Mouse (Mus musculus) kidney, adult 8-10 months (tissue): ENCODE measurements around the gene Pde6h.
"Not testable (repeated sequence)": the region's sequence is repeated elsewhere in the genome, so short reads cannot be mapped to it uniquely, and the experiment has no call there.

Source experiments
- DNase-seq, 2 experiments: peaks; one replicate each; pipeline ENCODE4 v3.0.0; 2022

Pde6h gene

GRCm38 (mm10) chr6:136923532-136923931, at the start of gene Pde6h:
Pde6h (plus strand) TSS chr6:136923832.
- DNase-seq: no peak

- no peak for DNase-seq
Measured at GRCm38 (mm10) chr6:136874599-136874998, 49.0 kb upstream of the Pde6h start.

- no peak for DNase-seq
Measured at GRCm38 (mm10) chr6:136875670-136876069, 48.0 kb upstream of the Pde6h start, which contains the start of gene Mgp. Mgp (minus strand) TSS chr6:136875823.

GRCm38 (mm10) chr6:136881678-136882077, 42.0 kb upstream of the Pde6h start:
- DNase-seq: no peak

- no peak for DNase-seq
Measured at GRCm38 (mm10) chr6:136883431-136883915, 40.2 kb upstream of the Pde6h start.

- DNase-seq: no peak
Measured at GRCm38 (mm10) chr6:136883961-136884360, 39.7 kb upstream of the Pde6h start.

GRCm38 (mm10) chr6:136884766-136885165, 38.9 kb upstream of the Pde6h start:
- DNase-seq: not testable (repeated sequence)

- peak; percentile 42 to 63 for DNase-seq
Measured at GRCm38 (mm10) chr6:136887854-136888253, 35.8 kb upstream of the Pde6h start.

GRCm38 (mm10) chr6:136889067-136889466, 34.6 kb upstream of the Pde6h start:
- no peak for DNase-seq

- no peak for DNase-seq
Measured at GRCm38 (mm10) chr6:136889554-136889953, 34.1 kb upstream of the Pde6h start.

GRCm38 (mm10) chr6:136892002-136892401, 31.6 kb upstream of the Pde6h start:
- no peak for DNase-seq

- DNase-seq: no peak
Measured at GRCm38 (mm10) chr6:136894532-136895339, 28.9 kb upstream of the Pde6h start.

- DNase-seq: no peak
Measured at GRCm38 (mm10) chr6:136897789-136898188, 25.8 kb upstream of the Pde6h start.

GRCm38 (mm10) chr6:136898222-136898621, 25.4 kb upstream of the Pde6h start:
- DNase-seq: no peak

GRCm38 (mm10) chr6:136898954-136899353, 24.7 kb upstream of the Pde6h start:
- no peak for DNase-seq

GRCm38 (mm10) chr6:136900369-136901009, 23.1 kb upstream of the Pde6h start:
- DNase-seq: no peak

GRCm38 (mm10) chr6:136901010-136901409, 22.6 kb upstream of the Pde6h start:
- DNase-seq: no peak

GRCm38 (mm10) chr6:136902527-136902926, 21.1 kb upstream of the Pde6h start:
- no peak for DNase-seq

- DNase-seq: no peak
Measured at GRCm38 (mm10) chr6:136903885-136904470, 19.7 kb upstream of the Pde6h start.

GRCm38 (mm10) chr6:136906283-136906936, 17.2 kb upstream of the Pde6h start:
- DNase-seq: no peak

- no peak for DNase-seq
Measured at GRCm38 (mm10) chr6:136906937-136907293, 16.7 kb upstream of the Pde6h start.

GRCm38 (mm10) chr6:136910247-136910890, 13.3 kb upstream of the Pde6h start:
- no peak for DNase-seq
